ENCODE assay signal across 28 mouse cellular contexts in genomic region chrX:103252881-103253280, GRCm38 (mm10).
DNase-seq lines count a peak whose midpoint lies in the region; ATAC-seq and TF ChIP-seq lines count a peak whose summit lies in the region.
"Had no signal": no experiment of that assay in that cellular context is flagged by ENCODE, and none has a peak within 500 bp of the region (broad histone marks: within the 10 kb centered on the region; RNA-seq: fewer than 3 reads in every experiment).

No protein-coding gene starts in this region.

- no peaks in the 10 kb centered on the region for H3K9me3 ChIP-seq in hindbrain, embryonic 13.5 days
- H3K9me3 ChIP-seq in hindbrain, postnatal 0 days (ENCODE audit: low read length), result no peaks in the 10 kb centered on the region
- H3K9me3 ChIP-seq in neural tube, embryonic 14.5 days (ENCODE audit: control insufficient read depth, low read length), result no peaks in the 10 kb centered on the region
- H3K9me3 ChIP-seq: heart, embryonic 13.5 days; liver, embryonic 12.5 days; megakaryocyte, embryonic 14.5 days; neural tube, embryonic 12.5 days had no signal

- no peak overlapping the region for H3K4me2 ChIP-seq in hindbrain, embryonic 13.5 days
- no peak overlapping the region for H3K4me2 ChIP-seq in hindbrain, postnatal 0 days (ENCODE audit: low read depth, low read length)
- H3K4me2 ChIP-seq in neural tube, embryonic 14.5 days (ENCODE audit: low read depth, low read length), result no peak overlapping the region
- H3K4me2 ChIP-seq: heart, embryonic 13.5 days; liver, embryonic 12.5 days; neural tube, embryonic 12.5 days had no signal

- TF ChIP-seq CTCF in hindbrain, postnatal 0 days (IDR thresholded peaks at IDR 0.05; ENCODE audit: low read depth), result no peak
- no peak for TF ChIP-seq CTCF in cerebellum, adult 2 months (IDR thresholded peaks at IDR 0.05; ENCODE audit: borderline replicate concordance, insufficient read depth, low read depth, low read length)

- H3K27me3 ChIP-seq in hindbrain, embryonic 13.5 days, result peaks cover 10% of the 10 kb centered on the region; the same call in 1 of the 2 replicates
- H3K27me3 ChIP-seq in hindbrain, postnatal 0 days (ENCODE audit: insufficient read depth, low read length), result no peaks in the 10 kb centered on the region
- no peaks in the 10 kb centered on the region for H3K27me3 ChIP-seq in neural tube, embryonic 14.5 days (ENCODE audit: control insufficient read depth, insufficient read depth, low read length)
- no peaks in the 10 kb centered on the region for H3K27me3 ChIP-seq in cerebellum, adult 2 months (ENCODE audit: control insufficient read depth, insufficient read depth, low read length)
- H3K27me3 ChIP-seq: CH12.LX; liver, embryonic 12.5 days; neural tube, embryonic 12.5 days had no signal

- no peaks in the 10 kb centered on the region for H3K4me1 ChIP-seq in hindbrain, embryonic 13.5 days (replicated peaks)
- no peaks in the 10 kb centered on the region for H3K4me1 ChIP-seq in hindbrain, postnatal 0 days (ENCODE audit: insufficient read depth, low read length)
- no peaks in the 10 kb centered on the region for H3K4me1 ChIP-seq in neural tube, embryonic 14.5 days (ENCODE audit: control insufficient read depth, insufficient read depth, low read length)
- H3K4me1 ChIP-seq in cerebellum, adult 2 months (ENCODE audit: control insufficient read depth, insufficient read depth, low read length), result no peaks in the 10 kb centered on the region
- H3K4me1 ChIP-seq: heart, embryonic 13.5 days; liver, embryonic 12.5 days; megakaryocyte, embryonic 14.5 days; neural tube, embryonic 12.5 days had no signal

- no peaks in the 10 kb centered on the region for H3K36me3 ChIP-seq in hindbrain, embryonic 13.5 days
- no peaks in the 10 kb centered on the region for H3K36me3 ChIP-seq in hindbrain, postnatal 0 days (ENCODE audit: insufficient read depth, low read length)
- no peaks in the 10 kb centered on the region for H3K36me3 ChIP-seq in neural tube, embryonic 14.5 days (ENCODE audit: control insufficient read depth, insufficient read depth, low read length)
- H3K36me3 ChIP-seq: heart, embryonic 13.5 days; liver, embryonic 12.5 days; neural tube, embryonic 12.5 days had no signal

- no peak for ATAC-seq in hindbrain, embryonic 13.5 days (ENCODE audit: low FRiP score)
- ATAC-seq in hindbrain, postnatal 0 days, result no peak
- ATAC-seq in neural tube, embryonic 14.5 days (ENCODE audit: low read depth), result no peak
- ATAC-seq: forebrain, postnatal 0 days; inflammation-experienced regulatory T-cells, adult 6 months; liver, embryonic 12.5 days; liver, postnatal 0 days; midbrain, embryonic 16.5 days had no signal

- no peak for DNase-seq in hindbrain, postnatal 0 days (ENCODE audit: low spot score)
- DNase-seq in neural tube, embryonic 10.5 days (ENCODE audit: extremely low spot score, low spot score), result no peak
- peak; percentile 22 for DNase-seq in NIH3T3 (ENCODE audit: low read depth)
- no peak for DNase-seq in spleen, postnatal 4 days (ENCODE audit: low spot score in 2 of 2)
- DNase-seq in cerebellum, adult 2 months, result no peak
- DNase-seq: adrenal gland, adult 8-10 months; cerebellum, adult 8-10 months; cerebellum, postnatal 25 days; forebrain, postnatal 0 days; gastrocnemius, postnatal 10 days; heart, postnatal 10 days; kidney, adult 11 months; kidney, postnatal 14 days; liver, postnatal 0 days; lung, postnatal 36 days; retina, postnatal 1 day; right cerebral cortex, postnatal 14 days; thymus, postnatal 14 days had no signal

- no peak overlapping the region for H3K9ac ChIP-seq in hindbrain, embryonic 13.5 days
- H3K9ac ChIP-seq in hindbrain, postnatal 0 days (replicated peaks; ENCODE audit: low read length), result no peak overlapping the region
- H3K9ac ChIP-seq in neural tube, embryonic 14.5 days (replicated peaks; ENCODE audit: low read depth, low read length), result no peak overlapping the region
- H3K9ac ChIP-seq: forebrain, postnatal 0 days; heart, embryonic 13.5 days; liver, embryonic 12.5 days; liver, postnatal 0 days; neural tube, embryonic 12.5 days had no signal

- no peak overlapping the region for H3K4me3 ChIP-seq in hindbrain, embryonic 13.5 days
- H3K4me3 ChIP-seq in hindbrain, postnatal 0 days (ENCODE audit: low read length), result no peak overlapping the region
- no peak overlapping the region for H3K4me3 ChIP-seq in neural tube, embryonic 14.5 days (ENCODE audit: low read depth, low read length)
- no peak overlapping the region for H3K4me3 ChIP-seq in cerebellum, adult 2 months (replicated peaks; ENCODE audit: insufficient read depth, low read depth, low read length)
- H3K4me3 ChIP-seq: heart, embryonic 13.5 days; left cerebral cortex, adult 2 months; liver, embryonic 12.5 days; megakaryocyte, embryonic 14.5 days; neural tube, embryonic 12.5 days had no signal

- peak overlapping the region; percentile 31; the same call in 1 of the 2 replicates for H3K27ac ChIP-seq in hindbrain, embryonic 13.5 days
- no peak overlapping the region for H3K27ac ChIP-seq in hindbrain, postnatal 0 days
- peak overlapping the region; percentile 6; the same call in 1 of the 2 replicates for H3K27ac ChIP-seq in neural tube, embryonic 14.5 days (ENCODE audit: low read depth, low read length)
- H3K27ac ChIP-seq in cerebellum, adult 2 months (ENCODE audit: insufficient read depth, low read length), result no peak overlapping the region
- H3K27ac ChIP-seq: heart, embryonic 13.5 days; left cerebral cortex, adult 2 months; liver, embryonic 12.5 days; neural tube, embryonic 12.5 days had no signal

- WGBS in hindbrain, embryonic 13.5 days, result 81% methylated on average over 6 of the region's 6 CpGs
- 78% methylated on average over 6 of the region's 6 CpGs for WGBS in hindbrain, postnatal 0 days
- WGBS in neural tube, embryonic 14.5 days, result 86% methylated on average over 6 of the region's 6 CpGs
- WGBS in cerebellum, adult 2 months, result 89% methylated on average over 6 of the region's 6 CpGs

- TF ChIP-seq POLR2A in cerebellum, adult 2 months (IDR thresholded peaks at IDR 0.05; ENCODE audit: borderline replicate concordance, insufficient read depth, low read length), result no peak

Comparison
In these comparisons a context has a peak if more than half of its experiments do, and no peak if none do; other contexts are left out.
1. H3K27ac ChIP-seq: peak in hindbrain, embryonic 13.5 days (single experiment) and neural tube, embryonic 14.5 days (single experiment); none in hindbrain, postnatal 0 days (single experiment) and cerebellum, adult 2 months (single experiment).